Mouse (Mus musculus): ENCODE results near the gene Zfp800. TPM values are rescaled to one million over a fixed set of nuclear protein-coding genes. Genes with fewer than 3 reads are reported as not detected.

Zfp800 gene
- total RNA-seq, 2 experiments from 2014 or later, result 15.5 to 17.3 TPM

GRCm38 (mm10) chr6:28252790-28253189 is 145.0 kb downstream of the Zfp800 start:
- intact Hi-C loops (cut with DNase I), result no loop called here
- no peak for DNase-seq (ENCODE audit: low spot score in 2 of 2)

GRCm38 (mm10) chr6:28248211-28248610 is 149.6 kb downstream of the Zfp800 start:
- intact Hi-C loops (cut with DNase I), result no loop called here
- DNase-seq (ENCODE audit: low spot score in 2 of 2), result no peak

- intact Hi-C loops (cut with DNase I), result no loop called here
- no peak for DNase-seq (ENCODE audit: low spot score in 2 of 2)
Measured at GRCm38 (mm10) chr6:28232618-28233361, 165.0 kb downstream of the Zfp800 start.

- DNase-seq (ENCODE audit: low spot score in 2 of 2), result no peak
- intact Hi-C loops (cut with DNase I), result no loop called here
Measured at GRCm38 (mm10) chr6:28228085-28228484, 169.7 kb downstream of the Zfp800 start.

GRCm38 (mm10) chr6:28221017-28221416 is 176.8 kb downstream of the Zfp800 start:
- DNase-seq (ENCODE audit: low spot score in 2 of 2), result no peak
- intact Hi-C loops (cut with DNase I), result loop anchor here (1.0 kb wide), 1 partner anchor 16 kb away; no protein-coding TSS in a partner anchor

- intact Hi-C loops (cut with DNase I), result no loop called here
- no peak for DNase-seq (ENCODE audit: low spot score in 2 of 2)
Measured at GRCm38 (mm10) chr6:28218386-28218785, 179.4 kb downstream of the Zfp800 start.

GRCm38 (mm10) chr6:28215268-28215954 is 182.4 kb downstream of the Zfp800 start:
- intact Hi-C loops (cut with DNase I), result no loop called here
- peak; percentile 65 to 76 for DNase-seq (ENCODE audit: low spot score in 2 of 2)

GRCm38 (mm10) chr6:28214658-28215267 is 183.0 kb downstream of the Zfp800 start:
- DNase-seq (ENCODE audit: low spot score in 2 of 2), result no peak
- intact Hi-C loops (cut with DNase I), result no loop called here

- intact Hi-C loops (cut with DNase I), result no loop called here
- no peak for DNase-seq (ENCODE audit: low spot score in 2 of 2)
Measured at GRCm38 (mm10) chr6:28203454-28203853, 194.4 kb downstream of the Zfp800 start.

- intact Hi-C loops (cut with DNase I), result no loop called here
- no peak for DNase-seq (ENCODE audit: low spot score in 2 of 2)
Measured at GRCm38 (mm10) chr6:28202833-28203232, 195.0 kb downstream of the Zfp800 start.

GRCm38 (mm10) chr6:28193901-28194300 is 203.9 kb downstream of the Zfp800 start:
- intact Hi-C loops (cut with DNase I), result no loop called here
- no peak for DNase-seq (ENCODE audit: low spot score in 2 of 2)

- no peak for DNase-seq (ENCODE audit: low spot score in 2 of 2)
- intact Hi-C loops (cut with DNase I), result no loop called here
Measured at GRCm38 (mm10) chr6:28191935-28192334, 205.9 kb downstream of the Zfp800 start.

Other genes starting within 250 kb of the Zfp800 start
- 100 to 1,000 TPM; 389 to 405 TPM for gene Arf5, start 25.6 kb upstream of the Zfp800 start, total RNA-seq (2021)
- not detected for gene Fscn3, start 29.8 kb upstream of the Zfp800 start, total RNA-seq (2021)
- gene Gcc1, start 30.4 kb upstream of the Zfp800 start, total RNA-seq (2021), result 10 to 100 TPM; 13.3 to 16.1 TPM
- gene Pax4, start 51.3 kb upstream of the Zfp800 start, total RNA-seq (2021), result not detected
- gene Snd1, start 77.1 kb upstream of the Zfp800 start, total RNA-seq (2021), result 10 to 100 TPM; 94.8 to 96.9 TPM

Data from left cerebral cortex, postnatal 14 days (tissue).